Mouse (Mus musculus) left cerebral cortex, postnatal 10 days (tissue): ENCODE results near the gene Thra. TPM values are rescaled to one million over a fixed set of nuclear protein-coding genes. Genes with fewer than 3 reads are reported as not detected.
A peak's percentile ranks its signal among the peaks of the same experiment; 100 is the strongest.

Experiments
- DNase-seq, 2 experiments: peaks; one replicate each; pipeline ENCODE4 v3.0.0; 2021 to 2022; ENCODE audit warnings: low spot score in 2 of 2, mixed read lengths in 1 of 2; ENCODE audit errors: extremely low spot score in 1 of 2
- intact Hi-C: fragments of 180-260 bp; cut with DNase I; formaldehyde crosslinking; loops from one replicate; pipeline ENCODE4 v1.15.1; 2025
- total RNA-seq, 2 experiments: library from RNA; stranded (reverse); gene quantifications; 2 replicates each; pipeline ENCODE4 v1.2.3; 2021

Thra gene
- total RNA-seq, 2 experiments from 2014 or later: 1,115 to 1,123 TPM

DNA sequence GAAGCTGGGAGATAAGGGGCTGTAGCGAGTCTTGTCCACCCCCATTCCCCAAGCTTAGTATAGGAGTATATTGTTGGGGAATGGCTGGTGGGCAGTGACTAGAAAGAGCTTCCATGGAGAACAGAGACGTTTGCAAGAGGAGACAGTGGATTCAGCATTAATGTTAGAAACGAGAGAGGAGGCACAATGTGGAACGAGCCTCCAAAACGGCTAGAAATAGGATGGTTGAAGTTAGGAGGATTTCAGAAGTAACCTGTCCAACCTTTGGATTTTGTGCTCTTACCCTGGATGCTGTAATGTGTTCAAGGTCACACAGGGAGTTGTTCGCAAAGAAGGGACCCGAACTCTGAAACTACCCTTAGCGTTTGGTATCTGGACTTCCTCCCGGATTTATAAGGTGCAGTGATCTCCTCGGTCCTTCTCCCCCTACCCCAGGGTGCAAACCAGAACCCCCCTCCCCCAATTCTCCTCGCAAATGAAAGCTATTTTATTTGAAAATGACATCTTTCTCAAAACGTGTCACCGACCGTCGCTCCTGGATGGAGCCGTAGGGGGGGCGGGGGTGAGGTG is 698 bp downstream of the Thra start:
- no peak for DNase-seq
- intact Hi-C loops: loop anchor here (5.0 kb wide), 1 partner anchor 41 kb away; no protein-coding TSS in a partner anchor

DNA sequence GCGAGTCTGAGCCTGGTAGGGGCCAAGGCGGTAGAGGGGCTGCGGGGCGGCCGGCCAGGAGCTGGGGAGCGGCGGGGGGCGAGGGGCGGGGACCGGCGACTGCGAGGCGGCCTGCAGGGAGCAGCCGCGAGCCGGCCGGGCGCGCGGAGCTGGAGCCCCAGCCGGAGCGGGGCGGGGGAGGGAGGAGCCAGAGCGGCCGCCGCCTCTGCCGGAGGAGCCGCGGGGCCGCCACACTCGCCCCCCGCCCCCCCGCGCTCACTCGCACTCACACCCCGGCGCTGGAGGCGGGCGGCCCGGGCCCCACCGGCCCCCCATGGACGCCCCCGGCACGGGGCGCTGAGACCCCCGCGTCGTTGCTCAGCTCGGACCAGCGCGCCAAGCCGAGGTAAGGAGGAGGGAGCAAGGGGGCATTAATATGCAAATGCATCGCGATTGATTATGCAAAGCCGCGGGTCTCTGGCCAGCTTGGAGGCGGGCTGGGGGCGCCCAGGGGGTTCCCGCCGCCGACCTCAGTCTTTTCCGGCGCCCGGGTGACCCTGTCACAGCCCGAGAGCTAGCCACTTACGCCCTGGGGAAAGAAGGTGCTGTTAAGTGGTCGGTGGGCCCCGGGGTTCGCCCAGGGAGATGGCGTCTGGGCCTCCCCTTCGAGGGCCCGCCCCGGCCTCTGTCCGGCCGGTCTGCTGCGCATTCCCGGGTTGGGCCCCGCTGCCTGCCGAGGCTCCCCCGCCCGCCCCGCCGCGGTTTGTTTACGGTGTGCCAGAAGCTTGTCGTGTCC is 1.4 kb downstream of the Thra start:
- DNase-seq: peak in 1 of 2 experiments; percentile 93
- intact Hi-C loops: loop anchor here (5.0 kb wide), 1 partner anchor 40 kb away; no protein-coding TSS in a partner anchor

DNA sequence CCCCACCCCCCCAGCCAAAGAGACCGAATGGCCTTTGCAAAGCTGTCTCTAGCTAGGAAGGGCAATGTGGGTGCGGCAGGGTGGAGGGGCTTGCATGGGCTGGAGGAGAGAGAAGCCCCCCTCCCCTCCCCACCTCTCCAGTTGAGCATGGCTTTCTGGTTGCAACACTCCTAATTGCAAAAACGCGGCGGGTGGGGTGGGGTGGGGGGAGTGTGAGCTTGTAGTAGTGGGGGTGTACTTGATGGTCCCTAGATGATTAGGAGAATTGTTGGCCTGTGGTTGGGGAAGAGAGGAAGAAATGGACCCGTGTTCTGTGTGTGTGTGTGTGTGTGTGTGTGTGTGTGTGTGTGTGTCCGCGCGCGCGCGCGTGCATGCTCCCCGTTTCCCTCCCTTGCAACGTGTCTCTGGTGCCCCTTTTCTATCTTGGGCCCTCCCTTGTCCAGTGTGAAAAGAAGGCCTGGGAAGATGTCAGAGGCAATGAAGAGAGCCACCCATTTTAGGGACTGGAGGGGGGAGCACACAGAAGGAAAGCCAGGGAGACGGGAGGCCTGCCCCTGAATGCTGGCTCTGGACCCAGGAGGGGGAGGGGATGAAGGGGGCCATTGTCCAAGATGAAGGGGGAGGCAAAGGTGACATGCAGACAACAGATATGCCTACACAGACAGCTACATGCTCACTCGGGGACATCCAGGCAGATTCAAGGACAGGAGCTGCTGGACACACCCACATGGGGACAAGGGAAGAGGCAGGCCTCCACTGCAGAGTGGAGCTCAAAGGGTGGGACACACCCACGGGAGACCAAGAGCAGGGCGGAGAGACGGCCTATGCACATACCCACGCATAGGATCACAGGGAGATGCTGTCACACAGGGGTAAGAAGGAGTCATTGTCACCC is 2.2 kb downstream of the Thra start:
- intact Hi-C loops: loop anchor here (5.0 kb wide), 1 partner anchor 40 kb away; no protein-coding TSS in a partner anchor
- DNase-seq: peak in 1 of 2 experiments; percentile 68

DNA sequence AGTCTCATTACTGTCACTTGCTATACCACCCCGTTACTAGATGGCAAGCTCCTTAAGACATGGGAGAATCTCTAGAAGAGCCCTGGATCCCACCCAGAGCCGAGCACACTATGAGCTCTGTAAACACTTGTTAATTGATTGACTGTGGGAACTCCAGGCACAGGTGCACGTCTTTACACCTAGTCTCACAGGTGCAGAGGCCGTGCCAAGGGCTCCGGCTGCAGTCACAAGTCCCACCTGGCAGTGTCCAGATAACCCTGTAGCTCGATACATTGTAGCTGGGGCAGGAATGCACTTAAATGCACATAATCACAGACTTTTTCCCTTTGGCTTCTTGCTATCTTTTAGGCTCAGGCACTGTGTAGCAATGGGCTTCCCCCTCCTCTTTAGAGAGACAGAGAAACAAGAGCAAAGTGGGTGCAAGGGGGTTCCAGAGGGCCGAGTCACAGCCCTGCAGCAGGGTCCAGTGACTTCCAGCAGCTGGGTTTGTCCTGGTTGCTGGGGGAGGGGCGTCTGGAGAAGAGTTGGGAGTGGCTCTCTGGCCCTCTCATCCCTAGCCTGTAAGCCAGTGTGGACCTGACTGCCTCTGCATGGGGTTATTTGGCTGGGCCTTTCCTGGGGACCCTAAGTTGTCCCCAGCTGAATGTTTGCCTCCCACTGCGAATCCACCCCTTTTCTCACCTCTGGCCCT is 3.4 kb downstream of the Thra start:
- peak in 1 of 2 experiments; percentile 85 for DNase-seq
- intact Hi-C loops: loop anchor here (5.0 kb wide), 1 partner anchor 39 kb away; no protein-coding TSS in a partner anchor

DNA sequence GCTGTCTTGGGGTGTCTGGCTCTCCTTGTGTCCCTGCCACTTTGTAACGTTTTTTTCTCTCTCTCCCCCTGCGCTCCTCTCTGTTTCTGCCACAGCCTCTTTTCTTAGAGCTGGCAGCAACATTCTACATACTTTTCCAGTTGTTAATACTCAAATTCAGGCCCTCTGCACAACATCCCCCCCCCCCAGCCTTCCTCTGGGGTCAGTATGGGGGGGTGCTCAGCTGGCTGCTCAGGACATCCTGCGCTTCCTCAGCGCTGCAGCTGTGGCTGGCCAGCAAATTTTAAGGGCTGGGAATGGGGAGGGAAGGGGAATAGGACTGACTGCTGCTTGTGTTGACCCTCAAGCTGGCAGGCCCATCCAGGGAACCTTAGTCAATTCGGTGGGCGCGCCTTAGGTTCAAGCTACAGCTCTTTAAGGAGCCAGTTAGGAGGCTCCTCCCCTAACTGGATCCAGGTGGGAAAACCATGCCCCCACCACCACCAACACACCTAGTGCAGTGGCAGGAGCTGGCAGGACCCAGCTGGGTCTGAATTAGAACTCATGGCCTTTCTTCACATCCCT is 4.1 kb downstream of the Thra start:
- intact Hi-C loops: loop anchor here (5.0 kb wide), 1 partner anchor 38 kb away; no protein-coding TSS in a partner anchor

DNA sequence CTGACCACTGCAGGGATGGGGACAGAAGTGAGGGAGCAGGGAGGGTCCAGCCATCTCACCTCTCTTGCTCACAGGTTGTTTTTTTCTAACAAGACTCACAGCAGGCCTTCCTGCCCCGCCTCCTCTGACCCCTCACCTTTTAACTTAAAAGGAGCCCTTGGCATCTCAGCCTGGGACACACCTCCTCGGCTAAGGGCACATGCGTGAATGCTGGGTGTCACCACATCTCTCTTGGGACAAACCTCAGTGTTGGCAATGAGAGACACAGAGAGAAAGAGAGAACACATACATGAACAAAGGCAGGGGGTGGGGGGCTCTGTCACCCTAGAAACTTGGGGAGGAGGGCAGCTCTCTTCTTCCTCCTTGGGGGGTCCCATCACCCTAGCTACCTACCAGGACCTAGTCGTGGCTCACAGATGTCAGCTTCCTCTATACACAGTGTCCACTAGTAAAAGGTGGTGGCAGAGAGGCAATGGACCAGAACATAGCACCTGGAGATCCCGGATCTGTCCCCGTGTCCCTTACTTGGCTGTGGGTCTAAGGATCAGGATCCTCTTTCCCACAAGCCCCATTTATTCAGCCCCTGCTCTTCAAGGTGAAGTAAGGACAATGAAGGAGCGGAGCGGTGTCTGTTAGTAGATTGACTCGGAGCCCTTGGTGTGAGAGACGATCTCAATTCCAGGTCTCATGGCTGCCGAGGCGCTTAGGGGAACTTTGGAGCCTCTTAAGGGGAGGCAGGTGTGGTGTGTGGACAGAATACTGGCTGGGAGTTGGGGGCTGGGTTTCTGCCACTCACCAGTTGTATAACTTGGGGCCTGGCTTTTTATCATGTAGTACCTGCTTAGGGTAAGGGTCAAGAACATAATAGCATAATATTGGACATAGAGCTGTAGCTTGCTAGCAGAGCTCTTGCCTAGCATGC is 5.8 kb downstream of the Thra start:
- no peak for DNase-seq
- intact Hi-C loops: no loop called here

More for the DNA sequence above, 4.1 kb downstream of the Thra start:
- DNase-seq: peak in 1 of 2 experiments; percentile 62

DNA sequence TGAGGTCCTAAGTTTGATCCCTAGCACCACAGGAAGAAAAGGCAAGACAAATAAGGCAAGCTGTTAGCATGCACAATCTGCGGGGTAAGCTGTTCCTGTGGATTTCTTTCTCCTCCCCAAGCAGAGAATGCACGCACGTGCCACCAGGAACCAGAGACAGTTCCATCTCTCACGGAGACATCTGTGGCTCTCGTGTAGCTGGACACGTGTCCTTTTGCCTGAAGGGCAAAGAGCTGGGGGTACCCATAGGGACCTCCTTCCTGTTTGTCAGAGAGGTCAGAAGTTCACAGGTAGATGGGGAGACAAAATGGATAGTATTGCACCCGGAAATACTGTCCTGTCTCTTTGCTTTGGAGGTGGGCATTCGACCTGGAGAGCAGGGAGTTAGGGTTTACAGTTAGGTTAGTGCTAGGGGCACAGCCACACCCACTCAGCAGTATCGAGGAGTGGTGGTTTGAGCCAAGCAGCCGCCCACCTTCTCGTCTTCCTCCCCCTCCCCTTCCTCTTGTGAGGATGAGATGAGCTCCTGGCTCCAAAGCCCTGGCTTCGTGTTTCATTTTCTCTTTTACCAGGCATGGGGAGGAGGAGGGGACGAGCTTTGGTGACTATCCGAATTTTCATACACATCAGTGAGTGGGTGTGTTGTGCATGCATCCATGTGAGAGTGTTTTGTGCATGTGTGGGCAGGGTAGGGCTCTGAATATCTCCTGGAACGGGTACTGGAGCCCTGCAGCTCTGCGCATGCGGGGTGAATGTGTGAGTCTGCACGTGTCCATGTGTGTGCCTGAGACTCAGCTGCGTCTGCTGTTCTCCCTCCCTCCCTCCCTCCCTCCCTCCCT is 6.6 kb downstream of the Thra start:
- peak; percentile 92 to 94 for DNase-seq
- intact Hi-C loops: no loop called here

DNA sequence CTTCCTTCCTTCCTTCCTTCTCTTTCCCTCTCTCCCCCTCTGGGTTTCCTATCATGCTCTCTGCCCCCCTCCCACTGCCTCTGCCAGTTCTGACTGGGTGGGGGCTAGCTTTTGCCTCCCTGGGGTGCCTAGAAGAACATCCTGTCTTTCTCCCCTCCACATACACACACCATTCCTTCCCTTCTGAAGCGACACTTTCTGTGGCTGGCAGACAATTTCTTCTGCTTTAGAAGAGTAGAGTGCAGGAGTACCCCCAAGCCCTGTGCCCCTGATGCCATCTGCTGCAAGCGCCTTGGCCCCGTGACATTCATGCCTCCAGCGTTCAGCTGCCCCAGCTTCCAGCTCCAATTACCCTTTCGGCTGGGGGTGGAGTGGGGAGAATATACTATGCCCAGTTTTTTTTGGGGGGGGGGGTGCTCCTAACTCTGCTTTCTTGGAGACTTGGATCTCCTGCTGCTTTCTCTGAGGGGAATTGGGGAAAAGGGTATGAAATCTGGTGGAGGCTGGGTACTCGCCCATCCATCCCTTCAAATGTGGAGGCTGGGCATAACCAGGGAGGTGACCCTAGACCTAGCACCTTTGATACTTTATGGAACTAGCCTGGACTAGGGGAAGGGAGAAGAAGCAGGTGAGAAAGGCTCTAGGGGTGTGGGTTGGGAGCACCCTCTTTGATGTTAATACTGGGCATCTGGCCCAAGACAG is 7.5 kb downstream of the Thra start:
- intact Hi-C loops: no loop called here
- peak in 1 of 2 experiments; percentile 62 for DNase-seq

DNA sequence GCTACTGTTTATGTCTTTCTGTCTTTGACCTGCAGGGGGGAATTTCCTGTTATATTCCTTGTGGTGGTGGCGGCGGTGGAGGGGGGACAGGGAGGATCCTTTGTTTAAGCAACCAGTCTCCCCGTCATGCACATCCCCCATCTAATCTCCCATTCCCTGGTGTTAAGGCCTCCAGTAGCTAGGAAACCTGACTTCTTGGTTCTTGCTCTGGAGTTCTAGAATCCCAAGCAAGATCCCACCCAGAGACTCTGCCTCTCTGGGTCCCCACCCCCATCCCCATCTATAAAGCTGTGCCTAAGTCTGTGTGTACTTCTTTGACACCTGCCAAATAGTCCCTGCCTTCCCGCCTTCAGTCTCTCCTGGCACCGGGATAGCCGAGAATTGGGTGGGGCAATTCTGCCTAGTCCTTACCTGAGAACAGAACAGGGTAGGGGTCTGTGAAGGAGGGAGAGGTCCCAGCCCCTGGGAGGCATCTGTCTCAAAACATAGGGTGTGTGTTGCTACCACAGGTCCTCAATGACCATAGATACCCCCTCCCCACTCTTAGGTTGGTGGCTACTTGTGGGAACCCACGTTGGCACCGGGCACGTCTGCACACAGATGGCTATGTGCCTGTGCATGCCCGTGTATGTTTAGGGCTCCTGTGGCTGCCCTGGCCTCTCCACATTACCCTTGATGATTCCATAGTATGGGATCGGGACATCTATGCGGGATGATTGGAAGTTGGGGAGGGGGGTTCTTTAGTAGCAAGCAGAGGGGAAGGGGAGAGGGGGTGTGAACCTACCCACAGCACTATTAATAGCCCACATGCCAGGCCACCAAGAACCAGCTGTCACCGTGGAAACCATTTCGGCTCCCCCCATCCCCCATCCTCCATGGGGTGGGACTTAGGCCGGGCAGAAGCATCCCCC is 8.3 kb downstream of the Thra start:
- intact Hi-C loops: no loop called here

DNA sequence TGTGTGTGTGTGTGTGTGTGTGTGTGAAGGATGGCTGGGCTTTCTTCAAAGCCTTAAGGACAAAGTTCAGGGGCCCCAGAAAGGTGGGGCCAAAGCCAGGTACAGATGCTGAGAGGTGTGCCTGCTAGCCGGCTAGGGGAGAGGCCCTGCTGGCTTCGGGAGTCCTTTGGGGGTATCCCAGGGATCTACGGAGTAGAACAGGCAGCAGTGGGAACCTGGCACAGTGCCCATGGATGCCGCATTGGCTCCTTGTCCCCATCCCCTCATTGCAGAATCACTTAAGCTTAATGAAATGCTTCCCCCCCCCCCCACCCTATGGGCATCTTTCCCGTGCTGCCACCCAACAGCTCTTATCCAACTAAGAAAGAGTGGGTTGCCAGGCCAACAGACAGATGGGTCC is 9.3 kb downstream of the Thra start:
- DNase-seq: peak in 1 of 2 experiments; percentile 78
- intact Hi-C loops: no loop called here

More for the DNA sequence above, 8.3 kb downstream of the Thra start:
- DNase-seq: peak in 1 of 2 experiments; percentile 82

DNA sequence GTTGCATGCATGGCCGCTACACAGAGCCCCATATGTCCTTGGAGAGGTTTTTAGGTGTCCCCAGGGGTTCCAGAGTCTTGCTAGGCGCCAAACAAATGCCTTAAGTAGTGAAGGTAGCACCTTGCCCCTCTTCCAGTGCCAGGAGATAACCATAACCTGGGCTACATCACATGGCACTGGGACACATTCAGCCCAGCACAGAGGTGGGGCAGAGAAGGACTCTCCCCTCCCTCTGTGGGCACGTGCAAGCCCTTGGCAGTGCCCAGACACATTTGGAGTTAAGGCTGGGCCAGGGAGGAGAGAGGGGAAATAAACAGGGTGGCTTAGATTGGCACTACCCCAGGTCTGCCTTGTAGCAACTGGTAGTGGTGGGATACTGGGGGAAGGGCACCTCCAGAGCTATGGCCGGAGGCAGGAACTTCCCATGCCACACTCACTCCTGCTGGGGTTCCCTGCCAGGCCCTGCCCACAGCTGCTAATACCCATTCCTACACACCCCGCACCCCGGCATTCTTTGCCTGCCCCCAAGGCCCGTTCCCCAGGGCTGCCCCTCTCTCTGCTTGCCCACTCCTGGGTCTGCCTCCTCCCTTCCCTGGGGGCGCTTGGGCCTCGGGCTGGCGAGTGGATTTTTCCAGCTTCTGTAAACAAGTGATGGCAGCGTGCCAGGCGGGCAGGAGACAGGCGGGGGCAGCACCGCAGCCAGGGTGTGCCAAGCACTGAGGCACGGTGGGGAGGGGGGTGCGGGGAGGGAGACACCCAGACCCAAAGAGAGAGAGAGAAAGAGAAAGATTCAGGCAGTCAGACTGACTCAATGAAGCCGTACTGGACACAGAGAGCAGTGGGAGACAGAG is 10.1 kb downstream of the Thra start:
- DNase-seq: peak; percentile 84 to 92
- intact Hi-C loops: no loop called here

DNA sequence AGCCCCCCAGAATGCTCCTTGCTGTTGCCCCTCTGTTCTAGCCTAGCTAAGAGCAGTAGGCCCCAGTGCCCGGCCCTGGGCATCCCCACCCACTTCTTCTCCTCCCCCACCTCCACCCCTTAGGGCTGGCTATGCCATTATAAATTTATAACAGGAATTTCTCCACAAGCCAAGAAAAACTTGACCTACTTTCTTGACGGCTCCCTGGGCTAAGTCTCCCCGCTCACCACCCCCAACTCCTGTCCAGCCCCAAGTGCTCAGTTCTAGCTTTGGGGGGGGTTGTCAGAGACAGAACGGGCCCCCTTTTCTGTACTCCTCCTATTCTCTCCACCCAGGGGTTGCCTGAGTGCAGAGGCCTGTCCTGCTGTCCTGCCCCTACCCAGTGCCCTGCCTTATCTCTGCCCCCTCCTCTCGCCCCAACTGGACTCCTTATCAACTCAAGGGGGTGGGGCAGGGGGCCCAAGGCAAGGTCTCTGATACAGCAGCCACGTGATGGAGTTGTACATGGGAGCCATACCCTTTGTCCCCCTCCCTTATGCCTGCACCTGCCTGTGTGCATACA is 10.9 kb downstream of the Thra start:
- peak in 1 of 2 experiments; percentile 59 for DNase-seq
- intact Hi-C loops: no loop called here

DNA sequence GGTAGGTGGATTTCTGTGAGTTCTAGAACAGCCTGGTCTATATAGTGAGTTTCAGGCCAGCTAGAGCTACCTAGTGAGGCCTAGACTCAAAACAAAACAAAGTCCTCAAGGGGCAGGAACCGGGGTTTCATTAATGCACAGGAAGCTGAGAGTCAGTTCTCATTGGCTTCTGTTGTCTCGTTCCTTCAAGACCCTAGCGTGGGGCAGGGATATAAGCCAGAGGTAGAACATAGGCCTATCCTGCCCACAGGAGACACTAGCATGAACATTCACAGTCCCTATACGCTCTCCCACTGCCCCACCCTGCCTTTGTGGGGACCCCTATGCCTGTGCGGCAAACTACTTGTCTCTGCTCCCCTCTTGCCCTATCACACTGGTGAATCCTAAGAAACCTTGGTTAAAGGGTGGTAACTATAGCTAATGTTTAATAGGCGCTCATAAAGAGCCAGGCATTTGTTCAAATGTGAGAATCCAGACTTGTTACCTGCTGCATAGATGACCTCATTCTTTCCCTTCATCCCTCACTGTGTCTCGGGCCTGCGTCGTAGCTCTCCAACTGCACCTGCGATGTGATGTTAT is 12.2 kb downstream of the Thra start:
- intact Hi-C loops: no loop called here
- DNase-seq: no peak
